Mouse (Mus musculus): Measurements from ENCODE around the gene Cyb5rl.
"Not testable (repeated sequence)": the region's sequence is repeated elsewhere in the genome, so short reads cannot be mapped to it uniquely, and the experiment has no call there.

Cyb5rl gene

GRCm38 (mm10) chr4:107063214-107063613 lies 3.6 kb upstream of the Cyb5rl start:
- DNase-seq (ENCODE audit: low spot score): no peak

GRCm38 (mm10) chr4:107064394-107065098 lies 2.2 kb upstream of the Cyb5rl start:
- DNase-seq (ENCODE audit: low spot score): no peak

GRCm38 (mm10) chr4:107067151-107067840 lies 508 bp downstream of the Cyb5rl start:
- DNase-seq (ENCODE audit: low spot score): no peak

- DNase-seq (ENCODE audit: low spot score): no peak
These were observed 5.6 kb downstream of the Cyb5rl start for GRCm38 (mm10) chr4:107072343-107072742.

GRCm38 (mm10) chr4:107075456-107075855 lies 8.7 kb downstream of the Cyb5rl start:
- DNase-seq (ENCODE audit: low spot score): no peak

GRCm38 (mm10) chr4:107078894-107079293 lies 12.1 kb downstream of the Cyb5rl start:
- DNase-seq (ENCODE audit: low spot score): no peak

- no peak for DNase-seq (ENCODE audit: low spot score)
These were observed 12.9 kb downstream of the Cyb5rl start for GRCm38 (mm10) chr4:107079716-107080115.

GRCm38 (mm10) chr4:107082185-107082584 lies 15.4 kb downstream of the Cyb5rl start:
- no peak for DNase-seq (ENCODE audit: low spot score)

GRCm38 (mm10) chr4:107083126-107083525 lies 16.3 kb downstream of the Cyb5rl start:
- no peak for DNase-seq (ENCODE audit: low spot score)

- no peak for DNase-seq (ENCODE audit: low spot score)
These were observed 17.6 kb downstream of the Cyb5rl start for GRCm38 (mm10) chr4:107084343-107084742.

- no peak for DNase-seq (ENCODE audit: low spot score)
These were observed 18.1 kb downstream of the Cyb5rl start for GRCm38 (mm10) chr4:107084858-107085257.

GRCm38 (mm10) chr4:107091696-107092095 lies 24.9 kb downstream of the Cyb5rl start:
- DNase-seq (ENCODE audit: low spot score): no peak

- DNase-seq (ENCODE audit: low spot score): no peak
These were observed 27.8 kb downstream of the Cyb5rl start for GRCm38 (mm10) chr4:107094484-107095187.

- DNase-seq (ENCODE audit: low spot score): no peak
These were observed 29.3 kb downstream of the Cyb5rl start for GRCm38 (mm10) chr4:107096043-107096442.

- DNase-seq (ENCODE audit: low spot score): no peak
These were observed 30.1 kb downstream of the Cyb5rl start, which contains the start of gene Cdcp2 for GRCm38 (mm10) chr4:107096841-107097373. Cdcp2 (plus strand) TSS chr4:107096891.

- no peak for DNase-seq (ENCODE audit: low spot score)
These were observed 31.1 kb downstream of the Cyb5rl start for GRCm38 (mm10) chr4:107097871-107098270.

GRCm38 (mm10) chr4:107098375-107098774 lies 31.6 kb downstream of the Cyb5rl start:
- no peak for DNase-seq (ENCODE audit: low spot score)

GRCm38 (mm10) chr4:107098791-107099525 lies 32.2 kb downstream of the Cyb5rl start:
- DNase-seq (ENCODE audit: low spot score): no peak

GRCm38 (mm10) chr4:107102220-107102619 lies 35.4 kb downstream of the Cyb5rl start:
- no peak for DNase-seq (ENCODE audit: low spot score)

GRCm38 (mm10) chr4:107106777-107107176 lies 40.0 kb downstream of the Cyb5rl start:
- DNase-seq (ENCODE audit: low spot score): no peak

- no peak for DNase-seq (ENCODE audit: low spot score)
These were observed 41.5 kb downstream of the Cyb5rl start for GRCm38 (mm10) chr4:107108291-107108731.

- not testable (repeated sequence) for DNase-seq (ENCODE audit: low spot score)
These were observed 42.4 kb downstream of the Cyb5rl start for GRCm38 (mm10) chr4:107109181-107109580.
